Mouse (Mus musculus): ENCODE results near the gene Muc4. TPM values are rescaled to one million over a fixed set of nuclear protein-coding genes. Genes with fewer than 3 reads are reported as not detected.

Gene Muc4
- total RNA-seq (2017), result not detected in 2 replicates

GRCm38 (mm10) chr16:32735586-32735985, at the start of gene Muc4:
TSS of gene Muc4 (plus strand) at chr16:32735886.
- ATAC-seq (replicated peaks in 1 of 2; ENCODE audit: insufficient read depth in 1 of 2, low FRiP score in 2 of 2, low TSS enrichment in 1 of 2, low read depth in 1 of 2, poor library complexity in 2 of 2, severe bottlenecking in 2 of 2), result no peak

GRCm38 (mm10) chr16:32685998-32686397, 49.7 kb upstream of the Muc4 start:
- no peak for ATAC-seq (replicated peaks in 1 of 2; ENCODE audit: insufficient read depth in 1 of 2, low FRiP score in 2 of 2, low TSS enrichment in 1 of 2, low read depth in 1 of 2, poor library complexity in 2 of 2, severe bottlenecking in 2 of 2)

GRCm38 (mm10) chr16:32687221-32687620, 48.5 kb upstream of the Muc4 start:
- no peak for ATAC-seq (replicated peaks in 1 of 2; ENCODE audit: insufficient read depth in 1 of 2, low FRiP score in 2 of 2, low TSS enrichment in 1 of 2, low read depth in 1 of 2, poor library complexity in 2 of 2, severe bottlenecking in 2 of 2)

- no peak for ATAC-seq (replicated peaks in 1 of 2; ENCODE audit: insufficient read depth in 1 of 2, low FRiP score in 2 of 2, low TSS enrichment in 1 of 2, low read depth in 1 of 2, poor library complexity in 2 of 2, severe bottlenecking in 2 of 2)
Observed at GRCm38 (mm10) chr16:32688770-32689169, 46.9 kb upstream of the Muc4 start.

- ATAC-seq (replicated peaks in 1 of 2; ENCODE audit: insufficient read depth in 1 of 2, low FRiP score in 2 of 2, low TSS enrichment in 1 of 2, low read depth in 1 of 2, poor library complexity in 2 of 2, severe bottlenecking in 2 of 2), result peak; percentile 36 to 53; a peak in 1 of 4 replicates
Observed at GRCm38 (mm10) chr16:32689501-32689900, 46.2 kb upstream of the Muc4 start.

- ATAC-seq (replicated peaks in 1 of 2; ENCODE audit: insufficient read depth in 1 of 2, low FRiP score in 2 of 2, low TSS enrichment in 1 of 2, low read depth in 1 of 2, poor library complexity in 2 of 2, severe bottlenecking in 2 of 2), result peak in 1 of 2 experiments; percentile 39; a peak in 1 of 4 replicates
Observed at GRCm38 (mm10) chr16:32696841-32697464, 38.7 kb upstream of the Muc4 start.

GRCm38 (mm10) chr16:32697665-32698446, 37.8 kb upstream of the Muc4 start:
- ATAC-seq (replicated peaks in 1 of 2; ENCODE audit: insufficient read depth in 1 of 2, low FRiP score in 2 of 2, low TSS enrichment in 1 of 2, low read depth in 1 of 2, poor library complexity in 2 of 2, severe bottlenecking in 2 of 2), result no peak; a peak in 1 of 4 replicates

- ATAC-seq (replicated peaks in 1 of 2; ENCODE audit: insufficient read depth in 1 of 2, low FRiP score in 2 of 2, low TSS enrichment in 1 of 2, low read depth in 1 of 2, poor library complexity in 2 of 2, severe bottlenecking in 2 of 2), result peak; percentile 50 to 63
Observed at GRCm38 (mm10) chr16:32698550-32698949, 37.1 kb upstream of the Muc4 start.

- ATAC-seq (replicated peaks in 1 of 2; ENCODE audit: insufficient read depth in 1 of 2, low FRiP score in 2 of 2, low TSS enrichment in 1 of 2, low read depth in 1 of 2, poor library complexity in 2 of 2, severe bottlenecking in 2 of 2), result 0 out of 4 replicates have a peak, but pooled peaks of 1 of the 2 experiments have one; percentile 19
Observed at GRCm38 (mm10) chr16:32703312-32703912, 32.3 kb upstream of the Muc4 start.

GRCm38 (mm10) chr16:32705606-32706005, 30.1 kb upstream of the Muc4 start:
- no peak for ATAC-seq (replicated peaks in 1 of 2; ENCODE audit: insufficient read depth in 1 of 2, low FRiP score in 2 of 2, low TSS enrichment in 1 of 2, low read depth in 1 of 2, poor library complexity in 2 of 2, severe bottlenecking in 2 of 2)

- no peak; a peak in 1 of 4 replicates for ATAC-seq (replicated peaks in 1 of 2; ENCODE audit: insufficient read depth in 1 of 2, low FRiP score in 2 of 2, low TSS enrichment in 1 of 2, low read depth in 1 of 2, poor library complexity in 2 of 2, severe bottlenecking in 2 of 2)
Observed at GRCm38 (mm10) chr16:32707111-32707823, 28.4 kb upstream of the Muc4 start.

- no peak for ATAC-seq (replicated peaks in 1 of 2; ENCODE audit: insufficient read depth in 1 of 2, low FRiP score in 2 of 2, low TSS enrichment in 1 of 2, low read depth in 1 of 2, poor library complexity in 2 of 2, severe bottlenecking in 2 of 2)
Observed at GRCm38 (mm10) chr16:32707824-32708456, 27.7 kb upstream of the Muc4 start.

GRCm38 (mm10) chr16:32708457-32709033, 27.1 kb upstream of the Muc4 start:
- ATAC-seq (replicated peaks in 1 of 2; ENCODE audit: insufficient read depth in 1 of 2, low FRiP score in 2 of 2, low TSS enrichment in 1 of 2, low read depth in 1 of 2, poor library complexity in 2 of 2, severe bottlenecking in 2 of 2), result no peak

- ATAC-seq (replicated peaks in 1 of 2; ENCODE audit: insufficient read depth in 1 of 2, low FRiP score in 2 of 2, low TSS enrichment in 1 of 2, low read depth in 1 of 2, poor library complexity in 2 of 2, severe bottlenecking in 2 of 2), result no peak
Observed at GRCm38 (mm10) chr16:32709116-32709515, 26.6 kb upstream of the Muc4 start.

- no peak for ATAC-seq (replicated peaks in 1 of 2; ENCODE audit: insufficient read depth in 1 of 2, low FRiP score in 2 of 2, low TSS enrichment in 1 of 2, low read depth in 1 of 2, poor library complexity in 2 of 2, severe bottlenecking in 2 of 2)
Observed at GRCm38 (mm10) chr16:32710426-32711070, 25.1 kb upstream of the Muc4 start.

GRCm38 (mm10) chr16:32712202-32712601, 23.5 kb upstream of the Muc4 start:
- ATAC-seq (replicated peaks in 1 of 2; ENCODE audit: insufficient read depth in 1 of 2, low FRiP score in 2 of 2, low TSS enrichment in 1 of 2, low read depth in 1 of 2, poor library complexity in 2 of 2, severe bottlenecking in 2 of 2), result no peak

Data from hematopoietic stem cell, adult 5-6 weeks (primary cell).